Mouse (Mus musculus) kidney, embryonic 16.5 days (tissue): ENCODE results near the gene Rnf41. TPM values are rescaled to one million over a fixed set of nuclear protein-coding genes. Genes with fewer than 3 reads are reported as not detected.

Experiments used
- ATAC-seq: fragments of 200-750 bp; cut with Nextera tagmentation; 2 replicates; pipeline ENCODE4 v1.8.0; 2017; ENCODE audit warnings: moderate TSS enrichment; ENCODE audit not compliant: low FRiP score, low TSS enrichment
- H3K27ac ChIP-seq: fragments of 300-500 bp; sonication (generic); 2 replicates; pipeline ENCODE4 v1.5.1; 2014; ENCODE audit warnings: low read length
- H3K27me3 ChIP-seq: fragments of 300-500 bp; sonication (generic); 2 replicates; pipeline ENCODE4 v1.6.1; 2014; ENCODE audit warnings: low read length, control low read depth, mixed read lengths; ENCODE audit not compliant: insufficient read depth
- H3K36me3 ChIP-seq: fragments of 300-500 bp; sonication (generic); 2 replicates; pipeline ENCODE4 v1.6.1; 2014; ENCODE audit warnings: low read length, control low read depth, mixed read lengths; ENCODE audit not compliant: insufficient read depth
- H3K4me1 ChIP-seq: fragments of 300-500 bp; sonication (generic); 2 replicates; pipeline ENCODE4 v1.6.1; 2014; ENCODE audit warnings: low read length, control low read depth, mixed read lengths; ENCODE audit not compliant: insufficient read depth
- H3K4me2 ChIP-seq: fragments of 300-500 bp; sonication (generic); replicated peaks from 2 replicates; pipeline ENCODE4 v1.6.1; 2014; ENCODE audit warnings: low read depth, low read length
- H3K4me3 ChIP-seq: fragments of 300-500 bp; sonication (generic); 2 replicates; pipeline ENCODE4 v1.5.1; 2014; ENCODE audit warnings: mild to moderate bottlenecking, low read length
- H3K9ac ChIP-seq: fragments of 300-500 bp; sonication (generic); replicated peaks from 2 replicates; pipeline ENCODE4 v1.6.1; 2014; ENCODE audit warnings: low read length
- H3K9me3 ChIP-seq: fragments of 300-500 bp; sonication (generic); 2 replicates; pipeline ENCODE4 v1.6.1; 2016; ENCODE audit warnings: low read length, control low read depth
- WGBS: fragments of 180-500 bp; shearing (Covaris S2); extraction: QIAGEN DNeasy Blood & Tissue Kit; methylation state at CpG from one replicate; pipeline ENCODE4 v1.1.7; 2014; 5-methylcytosine and 5-hydroxymethylcytosine counted together
- polyA plus RNA-seq: library from polyadenylated mRNA; unstranded; fragments of >200 nt; fragmentation: Nextera tagmentation; extraction: Ambion mirVana; gene quantifications from 2 replicates; pipeline ENCODE4 v1.2.1, GENCODE M21; 2015

Gene Rnf41
- polyA plus RNA-seq, 1 experiment from 2014 or later = 52.6 TPM

GRCm38 (mm10) chr10:128400338-128400737, 11.1 kb upstream of the Rnf41 start:
- Histone ChIP-seq H3K4me2 (peak overlapping the region; percentile 31), H3K36me3 (peaks cover 6% of the 10 kb centered on the region; the same call in 1 of the 2 replicates), H3K4me1 (peaks cover 10% of the 10 kb centered on the region), H3K4me3 (peak overlapping the region; percentile 25), H3K9ac (0 out of 2 replicates have a peak overlapping the region, but pooled peaks have one; percentile 25), H3K9me3 (no peaks in the 10 kb centered on the region), H3K27me3 (no peaks in the 10 kb centered on the region), H3K27ac (peak overlapping the region; percentile 59)
- peak; percentile 79 for ATAC-seq
- 22% methylated on average over 5 of the region's 5 CpGs for WGBS

- no peak for ATAC-seq
- H3K9ac ChIP-seq = peak within 1 kb of the TSS; percentile 25
- no peaks in the 10 kb centered on the region for H3K27me3 ChIP-seq
- no peaks in the 10 kb centered on the region for H3K9me3 ChIP-seq
- peaks cover 12% of the 10 kb centered on the region; the same call in 1 of the 2 replicates for H3K36me3 ChIP-seq
- peaks cover 10% of the 10 kb centered on the region for H3K4me1 ChIP-seq
- H3K4me2 ChIP-seq = peak within 1 kb of the TSS; percentile 31
- 7% methylated on average over 2 of the region's 2 CpGs for WGBS
- peak within 1 kb of the TSS; percentile 59 for H3K27ac ChIP-seq
- peak within 1 kb of the TSS; percentile 25 for H3K4me3 ChIP-seq
Observed at GRCm38 (mm10) chr10:128401056-128401455, 10.4 kb upstream of the Rnf41 start, which contains the start of gene Slc39a5. Gene Slc39a5, minus strand, starts transcription at chr10:128401229.

- ATAC-seq = no peak
- Histone ChIP-seq H3K36me3 (peaks cover 10% of the 10 kb centered on the region), H3K4me1 (peaks cover 10% of the 10 kb centered on the region), H3K9me3 (no peaks in the 10 kb centered on the region), H3K4me2 (no peak overlapping the region), H3K4me3 (no peak overlapping the region), H3K27me3 (no peaks in the 10 kb centered on the region), H3K27ac (no peak overlapping the region), H3K9ac (no peak overlapping the region; the same call in 1 of the 2 replicates)
- 77% methylated on average over 9 of the region's 9 CpGs for WGBS
Observed at GRCm38 (mm10) chr10:128401638-128402037, 9.8 kb upstream of the Rnf41 start.

- ATAC-seq = no peak
Observed at GRCm38 (mm10) chr10:128403931-128404330, 7.5 kb upstream of the Rnf41 start.

GRCm38 (mm10) chr10:128408591-128409535, 2.6 kb upstream of the Rnf41 start:
- Histone ChIP-seq H3K4me3 (peak overlapping the region; percentile 99), H3K4me2 (peak overlapping the region; percentile 96), H3K27ac (peak overlapping the region; percentile 67), H3K9ac (peak overlapping the region; percentile 77), H3K36me3 (peaks cover 10% of the 10 kb centered on the region), H3K4me1 (peaks cover 32% of the 10 kb centered on the region), H3K27me3 (no peaks in the 10 kb centered on the region), H3K9me3 (no peaks in the 10 kb centered on the region)
- 17% methylated on average over 35 of the region's 35 CpGs for WGBS
- no peak for ATAC-seq

More at GRCm38 (mm10) chr10:128403931-128404330, 7.5 kb upstream of the Rnf41 start:
- no peak overlapping the region for H3K4me3 ChIP-seq
- no peak overlapping the region for H3K27ac ChIP-seq
- no peaks in the 10 kb centered on the region for H3K27me3 ChIP-seq
- peaks cover 12% of the 10 kb centered on the region for H3K4me1 ChIP-seq
- H3K4me2 ChIP-seq = no peak overlapping the region
- no peaks in the 10 kb centered on the region for H3K9me3 ChIP-seq
- peaks cover 10% of the 10 kb centered on the region for H3K36me3 ChIP-seq
- H3K9ac ChIP-seq = no peak overlapping the region
- 84% methylated on average over 7 of the region's 7 CpGs for WGBS

GRCm38 (mm10) chr10:128409692-128410559, 1.5 kb upstream of the Rnf41 start:
- Histone ChIP-seq H3K4me2 (peak overlapping the region; percentile 96), H3K9ac (peak overlapping the region; percentile 77), H3K36me3 (peaks cover 14% of the 10 kb centered on the region), H3K9me3 (no peaks in the 10 kb centered on the region), H3K27me3 (no peaks in the 10 kb centered on the region), H3K4me3 (peak overlapping the region; percentile 99), H3K27ac (peak overlapping the region; percentile 98), H3K4me1 (peaks cover 32% of the 10 kb centered on the region)
- 6% methylated on average over 36 of the region's 36 CpGs for WGBS
- ATAC-seq = peak; percentile 88

GRCm38 (mm10) chr10:128410560-128410845, 954 bp upstream of the Rnf41 start:
- peak overlapping the region; percentile 99 for H3K4me3 ChIP-seq
- H3K4me2 ChIP-seq = peak overlapping the region; percentile 94
- H3K27me3 ChIP-seq = no peaks in the 10 kb centered on the region
- H3K9ac ChIP-seq = peak overlapping the region; percentile 55
- no peak for ATAC-seq
- 11% methylated on average over 4 of the region's 4 CpGs for WGBS
- H3K9me3 ChIP-seq = no peaks in the 10 kb centered on the region
- H3K4me1 ChIP-seq = peaks cover 32% of the 10 kb centered on the region
- peaks cover 17% of the 10 kb centered on the region for H3K36me3 ChIP-seq
- peak overlapping the region; percentile 98 for H3K27ac ChIP-seq

GRCm38 (mm10) chr10:128412055-128412381, 561 bp downstream of the Rnf41 start:
- ATAC-seq = no peak
- H3K4me1 ChIP-seq = peaks cover 32% of the 10 kb centered on the region
- H3K4me3 ChIP-seq = peak overlapping the region; percentile 99
- peaks cover 23% of the 10 kb centered on the region for H3K36me3 ChIP-seq
- no peaks in the 10 kb centered on the region for H3K27me3 ChIP-seq
- H3K9ac ChIP-seq = peak overlapping the region; percentile 93
- 0% methylated on average over 14 of the region's 14 CpGs for WGBS
- H3K4me2 ChIP-seq = peak overlapping the region; percentile 94
- H3K9me3 ChIP-seq = no peaks in the 10 kb centered on the region
- H3K27ac ChIP-seq = peak overlapping the region; percentile 98

GRCm38 (mm10) chr10:128412558-128412957, 1.1 kb downstream of the Rnf41 start:
- peak overlapping the region; percentile 99 for H3K4me3 ChIP-seq
- H3K4me2 ChIP-seq = peak overlapping the region; percentile 94
- peak overlapping the region; percentile 93 for H3K9ac ChIP-seq
- no peak for ATAC-seq
- H3K36me3 ChIP-seq = peaks cover 28% of the 10 kb centered on the region
- peaks cover 32% of the 10 kb centered on the region for H3K4me1 ChIP-seq
- H3K9me3 ChIP-seq = no peaks in the 10 kb centered on the region
- H3K27me3 ChIP-seq = no peaks in the 10 kb centered on the region
- peak overlapping the region; percentile 98; the same call in 1 of the 2 replicates for H3K27ac ChIP-seq
- WGBS = 36% methylated on average over 1 of the region's 1 CpGs
